Comparison of ENCODE assay signal across 10 mouse cellular contexts in genomic region chr9:108989802-108990461, GRCm38 (mm10). TPM values are rescaled to one million over a fixed set of nuclear protein-coding genes. Genes with fewer than 3 reads are reported as not detected.
DNase-seq lines count a peak whose midpoint lies in the region; ATAC-seq and TF ChIP-seq lines count a peak whose summit lies in the region.
"Had no signal": no experiment of that assay in that cellular context is flagged by ENCODE, and none has a peak within 500 bp of the region (broad histone marks: within the 10 kb centered on the region; RNA-seq: fewer than 3 reads in every experiment).

No protein-coding gene starts in this region.

- no peak for TF ChIP-seq CTCF in cortical plate, adult 2 months (IDR thresholded peaks at IDR 0.05; ENCODE audit: extremely low read depth, insufficient read depth, low read length)

- no peak for ATAC-seq in liver, embryonic 12.5 days
- no peak for ATAC-seq in liver, embryonic 11.5 days (replicated peaks; ENCODE audit: low FRiP score)
- ATAC-seq in heart, embryonic 13.5 days (ENCODE audit: extremely low read depth, insufficient number of reproducible peaks, low FRiP score, low TSS enrichment) = no peak
- ATAC-seq in forebrain, embryonic 11.5 days (replicated peaks; ENCODE audit: low FRiP score) = no peak

- no peaks in the 10 kb centered on the region for H3K9me3 ChIP-seq in liver, embryonic 12.5 days (replicated peaks)
- no peaks in the 10 kb centered on the region for H3K9me3 ChIP-seq in liver, embryonic 11.5 days (ENCODE audit: control insufficient read depth, low read length)
- no peaks in the 10 kb centered on the region for H3K9me3 ChIP-seq in heart, embryonic 13.5 days
- H3K9me3 ChIP-seq in forebrain, embryonic 11.5 days (ENCODE audit: control insufficient read depth, low read length) = no peaks in the 10 kb centered on the region
- H3K9me3 ChIP-seq: midbrain, embryonic 12.5 days had no signal

- no peak overlapping the region for H3K9ac ChIP-seq in liver, embryonic 12.5 days
- H3K9ac ChIP-seq in liver, embryonic 11.5 days (ENCODE audit: low read depth, low read length) = no peak overlapping the region
- no peak overlapping the region for H3K9ac ChIP-seq in heart, embryonic 13.5 days
- no peak overlapping the region for H3K9ac ChIP-seq in forebrain, embryonic 11.5 days (ENCODE audit: low read length)
- H3K9ac ChIP-seq: midbrain, embryonic 12.5 days had no signal

- no peak for TF ChIP-seq POLR2A in cortical plate, adult 2 months (IDR thresholded peaks at IDR 0.05; ENCODE audit: extremely low read depth, insufficient read depth, low read length)

- no peak for DNase-seq in liver, embryonic 11.5 days (ENCODE audit: low spot score)
- DNase-seq in forebrain, embryonic 11.5 days (ENCODE audit: low spot score) = no peak
- DNase-seq in cerebellum, postnatal 4 days (ENCODE audit: low spot score in 2 of 2) = no peak
- DNase-seq in ovary, adult 18-20 months (ENCODE audit: low spot score) = no peak

- H3K4me3 ChIP-seq in liver, embryonic 12.5 days = no peak overlapping the region
- H3K4me3 ChIP-seq in liver, embryonic 11.5 days (ENCODE audit: low read depth, low read length) = no peak overlapping the region
- no peak overlapping the region for H3K4me3 ChIP-seq in cortical plate, adult 2 months (ENCODE audit: insufficient read depth, low read length)
- no peak overlapping the region for H3K4me3 ChIP-seq in heart, embryonic 13.5 days
- no peak overlapping the region for H3K4me3 ChIP-seq in macrophage (ENCODE audit: inconsistent target)
- H3K4me3 ChIP-seq in forebrain, embryonic 11.5 days (ENCODE audit: low read depth, low read length) = no peak overlapping the region
- H3K4me3 ChIP-seq: midbrain, embryonic 12.5 days had no signal

- H3K27ac ChIP-seq in liver, embryonic 12.5 days = peak overlapping the region; percentile 81; the same call in 1 of the 2 replicates
- no peak overlapping the region for H3K27ac ChIP-seq in liver, embryonic 11.5 days (ENCODE audit: low read depth, low read length)
- peak overlapping the region; percentile 76 for H3K27ac ChIP-seq in cortical plate, adult 2 months (ENCODE audit: insufficient read depth, low read length)
- H3K27ac ChIP-seq in heart, embryonic 13.5 days (replicated peaks) = peak overlapping the region; percentile 89
- peak overlapping the region; percentile 83 for H3K27ac ChIP-seq in macrophage
- H3K27ac ChIP-seq in forebrain, embryonic 11.5 days (ENCODE audit: low read depth, low read length) = no peak overlapping the region
- H3K27ac ChIP-seq: midbrain, embryonic 12.5 days had no signal

- H3K4me2 ChIP-seq in liver, embryonic 12.5 days = no peak overlapping the region
- no peak overlapping the region for H3K4me2 ChIP-seq in liver, embryonic 11.5 days
- peak overlapping the region; percentile 5; the same call in 1 of the 2 replicates for H3K4me2 ChIP-seq in heart, embryonic 13.5 days
- H3K4me2 ChIP-seq in forebrain, embryonic 11.5 days (ENCODE audit: low read depth, low read length, severe bottlenecking) = no peak overlapping the region
- H3K4me2 ChIP-seq: midbrain, embryonic 12.5 days had no signal

- peaks cover 67% of the 10 kb centered on the region for H3K4me1 ChIP-seq in liver, embryonic 12.5 days
- peaks cover 37% of the 10 kb centered on the region for H3K4me1 ChIP-seq in liver, embryonic 11.5 days (replicated peaks; ENCODE audit: control insufficient read depth, insufficient read depth, low read length)
- H3K4me1 ChIP-seq in cortical plate, adult 2 months (ENCODE audit: control insufficient read depth, insufficient read depth, low read length) = peaks cover 2% of the 10 kb centered on the region
- peaks cover 50% of the 10 kb centered on the region for H3K4me1 ChIP-seq in heart, embryonic 13.5 days
- H3K4me1 ChIP-seq in forebrain, embryonic 11.5 days (replicated peaks; ENCODE audit: control insufficient read depth, insufficient read depth, low read length) = no peaks in the 10 kb centered on the region

- peaks cover 31% of the 10 kb centered on the region for H3K79me2 ChIP-seq in macrophage (ENCODE audit: inconsistent target)

- H3K36me3 ChIP-seq in liver, embryonic 12.5 days = no peaks in the 10 kb centered on the region
- no peaks in the 10 kb centered on the region for H3K36me3 ChIP-seq in liver, embryonic 11.5 days (ENCODE audit: control insufficient read depth, insufficient read depth, low read length)
- H3K36me3 ChIP-seq in heart, embryonic 13.5 days = no peaks in the 10 kb centered on the region
- H3K36me3 ChIP-seq in macrophage (ENCODE audit: inconsistent target) = no peaks in the 10 kb centered on the region
- H3K36me3 ChIP-seq in forebrain, embryonic 11.5 days (ENCODE audit: control insufficient read depth, insufficient read depth, low read length) = no peaks in the 10 kb centered on the region
- H3K36me3 ChIP-seq: midbrain, embryonic 12.5 days had no signal

- WGBS in liver, embryonic 12.5 days (ENCODE audit: insufficient replicate concordance) = 69% methylated on average over 4 of the region's 4 CpGs
- 79% methylated on average over 4 of the region's 4 CpGs for WGBS in liver, embryonic 11.5 days
- 72% methylated on average over 4 of the region's 4 CpGs for WGBS in heart, embryonic 13.5 days
- WGBS in macrophage (ENCODE audit: missing documents) = 16% methylated on average over 4 of the region's 4 CpGs
- WGBS in forebrain, embryonic 11.5 days = 88% methylated on average over 4 of the region's 4 CpGs

- H3K27me3 ChIP-seq in liver, embryonic 12.5 days (replicated peaks) = peaks cover 5% of the 10 kb centered on the region
- no peaks in the 10 kb centered on the region for H3K27me3 ChIP-seq in liver, embryonic 11.5 days (replicated peaks; ENCODE audit: control insufficient read depth, insufficient read depth, low read length)
- H3K27me3 ChIP-seq in heart, embryonic 13.5 days (replicated peaks) = no peaks in the 10 kb centered on the region
- H3K27me3 ChIP-seq in forebrain, embryonic 11.5 days (ENCODE audit: control insufficient read depth, insufficient read depth, low read length) = no peaks in the 10 kb centered on the region
- H3K27me3 ChIP-seq: midbrain, embryonic 12.5 days had no signal

RNA-seq across cellular contexts. Expression of gene Pfkfb4, which starts 1.6 kb away (rescaled TPM):
- polyA plus RNA-seq in liver, embryonic 12.5 days (2016; fragmentation: Nextera tagmentation; extraction: Ambion mirVana) = 3.4 and 4.4 TPM in 2 replicates
- 7.4 and 9.1 TPM in 2 replicates for polyA plus RNA-seq in liver, embryonic 11.5 days (2014; fragmentation: Nextera tagmentation; extraction: Ambion mirVana)
- polyA plus RNA-seq in cortical plate, adult 2 months (2012; rRNA removed) = 20.5 and 20.8 TPM in 2 replicates
- polyA plus RNA-seq in heart, embryonic 13.5 days (2015; fragmentation: Nextera tagmentation; extraction: Ambion mirVana) = 2.8 and 2.9 TPM in 2 replicates
- 100 to 1,000 TPM in 9 of 26 experiments, 10 to 100 TPM in 17; 14.3 to 122 (median 67.8) TPM for total RNA-seq in macrophage (2018; cell fraction: chromatin; rRNA removed)
- total RNA-seq in macrophage (2018; cell fraction: cytosol; rRNA removed) = 10 to 100 TPM in 25 of 26 experiments, 1 to 10 TPM in 1; 8.1 to 32.4 (median 22.6) TPM
- 10 to 100 TPM; 10.2 to 71.3 (median 41.0) TPM for total RNA-seq in macrophage (2018; cell fraction: nucleus; rRNA removed)
- 23.2 to 27.5 TPM (median 24.0 TPM) in 3 replicates for polyA plus RNA-seq in macrophage (2018)
- 12.5 and 12.8 TPM in 2 replicates for polyA plus RNA-seq in forebrain, embryonic 11.5 days (2014; fragmentation: Nextera tagmentation; extraction: Ambion mirVana)

RNA-seq across cellular contexts. Expression of gene Ucn2, which starts 4.1 kb away (rescaled TPM):
- polyA plus RNA-seq in liver, embryonic 12.5 days (2016; fragmentation: Nextera tagmentation; extraction: Ambion mirVana) = 0.11 TPM in 1 of 2 replicates, not detected in the other
- not detected in 2 replicates for polyA plus RNA-seq in liver, embryonic 11.5 days (2014; fragmentation: Nextera tagmentation; extraction: Ambion mirVana)
- 0.25 and 0.35 TPM in 2 replicates for polyA plus RNA-seq in cortical plate, adult 2 months (2012; rRNA removed)
- polyA plus RNA-seq in heart, embryonic 13.5 days (2015; fragmentation: Nextera tagmentation; extraction: Ambion mirVana) = not detected in 2 replicates
- total RNA-seq in macrophage (2018; cell fraction: chromatin; rRNA removed) = under 1 TPM in 1 of 26 experiments, not detected in 25; 0.55 TPM
- not detected for total RNA-seq in macrophage (2018; cell fraction: cytosol; rRNA removed)
- total RNA-seq in macrophage (2018; cell fraction: nucleus; rRNA removed) = under 1 TPM in 1 of 26 experiments, not detected in 25; 0.52 TPM
- polyA plus RNA-seq in macrophage (2018) = not detected in 3 replicates
- polyA plus RNA-seq in forebrain, embryonic 11.5 days (2014; fragmentation: Nextera tagmentation; extraction: Ambion mirVana) = not detected in 2 replicates
- total RNA-seq: layer of hippocampus, postnatal 14 days had no signal
- polyA plus RNA-seq: midbrain, embryonic 12.5 days had no signal

RNA-seq across cellular contexts. Expression of gene Col7a1, which starts 36.5 kb away (rescaled TPM):
- polyA plus RNA-seq in liver, embryonic 12.5 days (2016; fragmentation: Nextera tagmentation; extraction: Ambion mirVana) = 0.31 and 0.68 TPM in 2 replicates
- polyA plus RNA-seq in liver, embryonic 11.5 days (2014; fragmentation: Nextera tagmentation; extraction: Ambion mirVana) = 0.16 and 0.69 TPM in 2 replicates
- 4.1 and 4.7 TPM in 2 replicates for polyA plus RNA-seq in cortical plate, adult 2 months (2012; rRNA removed)
- 0.82 and 1.3 TPM in 2 replicates for polyA plus RNA-seq in heart, embryonic 13.5 days (2015; fragmentation: Nextera tagmentation; extraction: Ambion mirVana)
- 10 to 100 TPM in 3 of 26 experiments, 1 to 10 TPM in 23; 2.1 to 15.7 (median 4.8) TPM for total RNA-seq in macrophage (2018; cell fraction: chromatin; rRNA removed)
- total RNA-seq in macrophage (2018; cell fraction: cytosol; rRNA removed) = under 1 TPM in 22 of 26 experiments, not detected in 4; under 0.01 to 0.51 (median 0.15) TPM
- 1 to 10 TPM in 13 of 26 experiments, under 1 TPM in 13; 0.10 to 2.9 (median 1.0) TPM for total RNA-seq in macrophage (2018; cell fraction: nucleus; rRNA removed)
- polyA plus RNA-seq in macrophage (2018) = 0.11 to 0.42 TPM (median 0.14 TPM) in 3 replicates
- polyA plus RNA-seq in forebrain, embryonic 11.5 days (2014; fragmentation: Nextera tagmentation; extraction: Ambion mirVana) = 2.2 and 3.7 TPM in 2 replicates

RNA-seq across cellular contexts. Expression of gene Shisa5, which starts 48.4 kb away (rescaled TPM):
- 19.0 and 21.5 TPM in 2 replicates for polyA plus RNA-seq in liver, embryonic 12.5 days (2016; fragmentation: Nextera tagmentation; extraction: Ambion mirVana)
- polyA plus RNA-seq in liver, embryonic 11.5 days (2014; fragmentation: Nextera tagmentation; extraction: Ambion mirVana) = 33.7 and 34.3 TPM in 2 replicates
- 123 and 125 TPM in 2 replicates for polyA plus RNA-seq in cortical plate, adult 2 months (2012; rRNA removed)
- polyA plus RNA-seq in heart, embryonic 13.5 days (2015; fragmentation: Nextera tagmentation; extraction: Ambion mirVana) = 63.6 and 69.3 TPM in 2 replicates
- total RNA-seq in macrophage (2018; cell fraction: chromatin; rRNA removed) = 100 to 1,000 TPM in 11 of 26 experiments, 10 to 100 TPM in 15; 37.8 to 248 (median 84.3) TPM
- 100 to 1,000 TPM; 280 to 394 (median 346) TPM for total RNA-seq in macrophage (2018; cell fraction: cytosol; rRNA removed)
- total RNA-seq in macrophage (2018; cell fraction: nucleus; rRNA removed) = 100 to 1,000 TPM; 148 to 355 (median 263) TPM
- polyA plus RNA-seq in macrophage (2018) = 392 to 901 TPM (median 421 TPM) in 3 replicates
- polyA plus RNA-seq in forebrain, embryonic 11.5 days (2014; fragmentation: Nextera tagmentation; extraction: Ambion mirVana) = 30.4 and 33.9 TPM in 2 replicates

RNA-seq across cellular contexts. Expression of gene Uqcrc1, which starts 53.5 kb away (rescaled TPM):
- 384 and 405 TPM in 2 replicates for polyA plus RNA-seq in liver, embryonic 12.5 days (2016; fragmentation: Nextera tagmentation; extraction: Ambion mirVana)
- polyA plus RNA-seq in liver, embryonic 11.5 days (2014; fragmentation: Nextera tagmentation; extraction: Ambion mirVana) = 547 and 583 TPM in 2 replicates
- 488 and 492 TPM in 2 replicates for polyA plus RNA-seq in cortical plate, adult 2 months (2012; rRNA removed)
- 749 and 828 TPM in 2 replicates for polyA plus RNA-seq in heart, embryonic 13.5 days (2015; fragmentation: Nextera tagmentation; extraction: Ambion mirVana)
- total RNA-seq in macrophage (2018; cell fraction: chromatin; rRNA removed) = 100 to 1,000 TPM in 9 of 26 experiments, 10 to 100 TPM in 17; 24.2 to 131 (median 88.6) TPM
- total RNA-seq in macrophage (2018; cell fraction: cytosol; rRNA removed) = 100 to 1,000 TPM in 18 of 26 experiments, 10 to 100 TPM in 8; 81.9 to 123 (median 107) TPM
- total RNA-seq in macrophage (2018; cell fraction: nucleus; rRNA removed) = 10 to 100 TPM; 31.5 to 92.8 (median 71.7) TPM
- 93.6 to 149 TPM (median 105 TPM) in 3 replicates for polyA plus RNA-seq in macrophage (2018)
- 395 and 436 TPM in 2 replicates for polyA plus RNA-seq in forebrain, embryonic 11.5 days (2014; fragmentation: Nextera tagmentation; extraction: Ambion mirVana)

Comparison
In these comparisons a context has a peak if more than half of its experiments do, and no peak if none do; other contexts are left out.
1. H3K27ac ChIP-seq: peak in liver, embryonic 12.5 days (single experiment), cortical plate, adult 2 months (single experiment), heart, embryonic 13.5 days (single experiment) and macrophage (single experiment); none in liver, embryonic 11.5 days (single experiment) and forebrain, embryonic 11.5 days (single experiment).